Mouse (Mus musculus) spleen, embryonic (tissue): Measurements from ENCODE around the gene 2310034G01Rik.

Experiments
- CTCF ChIA-PET: fragments of 350-600 bp; sonication (Branson Sonifier 250); formaldehyde crosslinking; loops from one replicate; lab custom pipeline; 2022; lab: Charles Lee

Gene 2310034G01Rik

GRCm38 (mm10) chr19:46329031-46329641 is 21.0 kb downstream of the 2310034G01Rik start:
- CTCF ChIA-PET: interaction anchor here (0.5 to 1.8 kb wide), 6 partner anchors 9 to 255 kb away, joined by 3 to 6 read pairs (median 4); partner anchors contain the start of gene Cuedc2

GRCm38 (mm10) chr19:46328081-46329030 is 21.7 kb downstream of the 2310034G01Rik start, which contains the start of gene Fbxl15:
Fbxl15 (plus strand) TSS chr19:46328184.
- CTCF ChIA-PET: interaction anchor here (0.5 to 1.8 kb wide), 7 partner anchors 9 to 538 kb away, joined by 3 to 6 read pairs (median 4); no protein-coding TSS in a partner anchor

GRCm38 (mm10) chr19:46327531-46328064 is 22.5 kb downstream of the 2310034G01Rik start:
- CTCF ChIA-PET: interaction anchor here (0.6 to 0.7 kb wide), 2 partner anchors 537 to 1349 kb away, joined by 3 to 4 read pairs; no protein-coding TSS in a partner anchor

DNA sequence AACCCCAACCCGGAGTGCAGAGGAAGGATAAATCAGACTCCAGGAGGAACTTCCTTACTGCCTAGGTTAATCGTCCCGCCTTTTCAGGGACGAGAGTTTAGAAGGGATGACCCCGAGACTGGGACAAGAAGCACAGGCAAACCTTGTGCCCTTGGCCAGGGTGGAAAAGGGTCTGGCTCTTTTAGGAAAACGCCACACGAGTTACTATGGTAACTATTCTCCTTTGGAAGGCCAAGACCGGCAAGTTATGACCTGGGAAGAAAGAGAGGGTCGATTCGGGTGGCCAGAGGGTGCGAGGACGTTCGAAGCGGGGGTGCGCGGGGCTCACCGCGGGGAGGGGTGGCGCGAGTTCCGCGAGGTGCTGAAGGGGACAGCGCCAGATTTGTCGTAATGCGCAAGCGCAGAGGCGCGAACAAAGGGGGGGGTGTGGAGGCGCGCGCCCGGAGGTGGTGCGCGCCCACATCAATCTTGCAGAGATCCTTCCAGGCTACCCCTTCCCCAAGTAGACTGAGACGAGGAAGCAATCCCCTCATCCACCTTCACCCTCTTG is 23.3 kb downstream of the 2310034G01Rik start, which contains the start of gene Psd:
Psd (minus strand) TSS at position 401 of the 550 bp plus-strand sequence.
- CTCF ChIA-PET: interaction anchor here (0.7 kb wide), 1 partner anchor 1348 kb away, joined by 3 read pairs; no protein-coding TSS in a partner anchor

DNA sequence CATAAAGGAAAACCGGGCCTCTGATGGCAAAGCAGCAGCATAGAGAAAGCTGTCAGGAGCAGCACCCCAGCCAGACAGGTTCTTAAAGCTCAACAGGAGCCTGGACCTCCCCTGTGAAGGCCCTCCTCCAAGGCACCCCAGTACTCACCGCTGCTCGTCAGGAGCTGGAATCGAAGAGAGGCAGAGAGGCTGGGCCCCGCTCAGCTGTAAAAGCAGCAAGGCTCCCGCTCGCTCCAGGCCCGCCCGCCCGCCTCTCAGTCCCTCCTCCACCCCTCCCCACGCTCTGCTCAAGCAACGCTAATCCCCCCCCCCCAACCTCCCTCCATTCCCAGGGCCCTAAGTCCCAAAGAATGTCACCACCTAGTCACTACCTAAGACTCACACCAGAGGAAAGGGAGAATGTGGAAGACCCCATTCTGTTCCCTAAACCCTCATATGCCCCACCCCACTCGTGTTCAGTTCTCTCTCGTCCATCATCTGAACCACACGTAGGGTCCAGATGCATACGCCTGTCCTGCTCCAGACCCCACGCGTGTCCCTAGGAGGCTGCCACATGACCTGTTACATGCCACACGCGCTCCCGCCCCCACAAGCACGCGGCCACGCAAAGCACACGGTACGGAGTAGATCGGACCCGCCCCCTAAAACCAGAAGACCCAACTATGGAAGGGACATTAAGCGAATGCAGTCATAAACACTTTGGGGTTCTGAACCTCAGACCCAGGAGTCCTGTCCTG is 23.9 kb downstream of the 2310034G01Rik start:
- CTCF ChIA-PET: interaction anchor here (0.6 kb wide), 1 partner anchor 42 kb away, joined by 3 read pairs; no protein-coding TSS in a partner anchor

- CTCF ChIA-PET: no interaction called here
Observed at GRCm38 (mm10) chr19:46324918-46325317, 25.2 kb downstream of the 2310034G01Rik start.

- CTCF ChIA-PET: no interaction called here
Observed at GRCm38 (mm10) chr19:46324366-46324765, 25.7 kb downstream of the 2310034G01Rik start.

GRCm38 (mm10) chr19:46323716-46324115 is 26.4 kb downstream of the 2310034G01Rik start:
- CTCF ChIA-PET: no interaction called here

GRCm38 (mm10) chr19:46322996-46323572 is 27.0 kb downstream of the 2310034G01Rik start:
- CTCF ChIA-PET: no interaction called here

- CTCF ChIA-PET: no interaction called here
Observed at GRCm38 (mm10) chr19:46322144-46322995, 27.7 kb downstream of the 2310034G01Rik start.

DNA sequence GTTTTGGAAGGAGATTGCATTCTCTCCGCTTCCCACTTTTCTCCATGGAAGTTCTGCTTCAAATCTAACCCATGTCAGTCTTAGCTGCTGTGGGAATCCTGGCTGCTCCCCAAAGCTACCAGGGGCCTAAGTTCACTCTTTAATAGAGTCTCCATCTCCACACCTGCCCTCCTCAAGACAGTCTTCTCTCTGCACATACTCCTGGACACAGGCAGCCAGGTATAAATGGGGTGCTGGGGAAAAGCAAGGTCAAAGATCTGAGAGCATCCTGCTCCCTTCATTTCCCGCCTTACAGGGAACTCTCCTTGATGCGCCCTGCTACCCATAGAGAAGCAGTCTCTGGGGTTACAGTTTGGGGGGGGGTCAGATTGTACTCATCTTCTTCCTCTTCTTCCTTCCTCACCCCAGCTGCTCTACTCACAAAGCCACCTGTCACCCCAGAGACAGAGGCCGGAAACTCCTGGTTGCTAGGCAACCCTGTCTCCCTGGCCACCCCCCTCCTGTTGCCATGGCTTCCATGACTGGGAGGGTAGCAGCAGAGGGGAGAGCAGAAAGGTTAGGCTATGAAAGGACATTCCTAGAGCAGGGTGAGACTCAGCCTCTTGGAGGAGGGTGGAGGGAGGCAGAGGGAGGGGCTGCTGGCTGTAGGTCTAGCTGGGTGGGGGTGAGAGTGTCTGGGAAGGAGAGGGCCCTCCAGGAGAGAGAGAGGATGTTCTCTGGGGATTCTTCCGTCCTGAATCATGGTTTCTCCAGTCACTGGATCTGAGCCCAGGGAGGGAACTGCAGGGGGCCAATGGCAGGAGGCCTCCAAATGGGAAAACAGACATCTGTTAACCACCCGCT is 28.8 kb downstream of the 2310034G01Rik start:
- CTCF ChIA-PET: no interaction called here

GRCm38 (mm10) chr19:46320076-46320785 is 29.9 kb downstream of the 2310034G01Rik start:
- CTCF ChIA-PET: no interaction called here

DNA sequence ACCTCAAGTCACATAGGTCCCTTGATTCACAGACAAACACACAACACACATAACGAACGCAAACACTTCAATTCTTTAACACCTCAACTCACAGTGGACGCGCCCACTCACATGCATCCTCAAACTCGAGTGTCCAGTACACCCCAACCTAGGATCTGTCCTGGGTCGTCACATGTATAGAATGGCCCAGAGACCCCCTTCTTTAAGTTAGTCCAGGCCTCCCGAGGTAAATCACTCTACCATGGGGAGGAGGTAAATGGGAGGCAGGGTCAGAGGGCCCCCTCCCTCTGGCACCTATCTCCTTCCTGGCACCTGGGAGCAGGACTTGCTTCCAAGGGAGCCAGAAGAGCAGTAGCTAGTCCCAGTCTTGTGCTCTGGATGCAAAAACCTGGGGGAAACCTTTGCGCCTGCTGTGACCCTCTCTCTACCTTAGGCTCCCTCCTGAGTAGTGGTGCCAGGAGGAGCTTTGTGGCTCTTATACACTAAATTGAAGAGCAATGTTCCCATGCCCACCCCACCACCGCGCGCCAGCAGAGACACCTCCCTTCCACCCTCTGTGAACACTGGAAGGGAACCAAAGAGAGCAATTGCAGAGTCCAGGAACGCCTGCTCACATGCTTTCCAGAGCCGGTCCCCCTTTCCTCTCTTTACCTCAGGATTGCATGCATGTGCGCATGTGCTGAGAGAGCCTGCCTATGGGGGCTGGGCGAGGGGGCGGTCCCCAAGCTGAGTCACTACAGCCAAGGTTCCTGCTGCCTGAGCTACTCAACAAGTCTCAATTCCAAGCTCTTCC is 31.3 kb downstream of the 2310034G01Rik start:
- CTCF ChIA-PET: interaction anchor here (0.7 kb wide), 1 partner anchor 10 kb away, joined by 3 read pairs; no protein-coding TSS in a partner anchor

GRCm38 (mm10) chr19:46318031-46318471 is 32.1 kb downstream of the 2310034G01Rik start:
- CTCF ChIA-PET: no interaction called here

- CTCF ChIA-PET: no interaction called here
Observed at GRCm38 (mm10) chr19:46317546-46317885, 32.6 kb downstream of the 2310034G01Rik start.

- CTCF ChIA-PET: no interaction called here
Observed at GRCm38 (mm10) chr19:46316846-46317545, 33.1 kb downstream of the 2310034G01Rik start.
